Mouse (Mus musculus) neural tube, embryonic 11.5 days (tissue): ENCODE data around the gene Lamb3. TPM values are rescaled to one million over a fixed set of nuclear protein-coding genes. Genes with fewer than 3 reads are reported as not detected.
A peak's percentile ranks its signal among the peaks of the same experiment; 100 is the strongest.

Experiments used
- ATAC-seq: fragments of 200-750 bp; cut with Nextera tagmentation; 2 replicates; pipeline ENCODE4 v1.8.0; 2017; ENCODE audit warnings: moderate number of reproducible peaks, mild to moderate bottlenecking, moderate TSS enrichment, moderate library complexity; ENCODE audit not compliant: insufficient read depth, low FRiP score, low TSS enrichment
- DNase-seq: peaks from one replicate; pipeline ENCODE4 v3.0.0-alpha.2; 2015; ENCODE audit warnings: low spot score
- H3K27ac ChIP-seq: fragments of 300-500 bp; sonication (generic); 2 replicates; pipeline ENCODE4 v1.5.1; 2014; ENCODE audit warnings: low read depth, mild to moderate bottlenecking, low read length
- H3K27me3 ChIP-seq: fragments of 300-500 bp; sonication (generic); 2 replicates; pipeline ENCODE4 v1.6.1; 2014; ENCODE audit warnings: mild to moderate bottlenecking, low read length, mixed read lengths; ENCODE audit not compliant: control insufficient read depth, insufficient read depth
- H3K36me3 ChIP-seq: fragments of 300-500 bp; sonication (generic); 2 replicates; pipeline ENCODE4 v1.6.1; 2014; ENCODE audit warnings: mild to moderate bottlenecking, low read length, moderate library complexity, mixed read lengths; ENCODE audit not compliant: control insufficient read depth, insufficient read depth
- H3K4me1 ChIP-seq: fragments of 300-500 bp; sonication (generic); 2 replicates; pipeline ENCODE4 v1.6.1; 2014; ENCODE audit warnings: low read length, mixed read lengths; ENCODE audit not compliant: control insufficient read depth, insufficient read depth
- H3K4me2 ChIP-seq: fragments of 300-500 bp; sonication (generic); 2 replicates; pipeline ENCODE4 v1.6.1; 2014; ENCODE audit warnings: low read depth, mild to moderate bottlenecking, moderate library complexity
- H3K4me3 ChIP-seq: fragments of 300-500 bp; sonication (generic); 2 replicates; pipeline ENCODE4 v1.5.1; 2014; ENCODE audit warnings: low read depth, low read length
- H3K9ac ChIP-seq: fragments of 300-500 bp; sonication (generic); 2 replicates; pipeline ENCODE4 v1.6.1; 2014; ENCODE audit warnings: mild to moderate bottlenecking, low read length
- H3K9me3 ChIP-seq: fragments of 300-500 bp; sonication (generic); 2 replicates; pipeline ENCODE4 v1.6.1; 2016; ENCODE audit warnings: low read length; ENCODE audit not compliant: control insufficient read depth
- WGBS: fragments of 180-500 bp; shearing (Covaris S2); extraction: QIAGEN DNeasy Blood & Tissue Kit; methylation state at CpG from one replicate; pipeline ENCODE4 v1.1.7; 2014; 5-methylcytosine and 5-hydroxymethylcytosine counted together
- polyA plus RNA-seq: library from polyadenylated mRNA; unstranded; fragments of >200 nt; fragmentation: Nextera tagmentation; extraction: Ambion mirVana; gene quantifications from 2 replicates; pipeline ENCODE4 v1.2.1, GENCODE M21; 2014

Lamb3 gene
- polyA plus RNA-seq, 1 experiment from 2014 or later = 0.62 TPM

DNA sequence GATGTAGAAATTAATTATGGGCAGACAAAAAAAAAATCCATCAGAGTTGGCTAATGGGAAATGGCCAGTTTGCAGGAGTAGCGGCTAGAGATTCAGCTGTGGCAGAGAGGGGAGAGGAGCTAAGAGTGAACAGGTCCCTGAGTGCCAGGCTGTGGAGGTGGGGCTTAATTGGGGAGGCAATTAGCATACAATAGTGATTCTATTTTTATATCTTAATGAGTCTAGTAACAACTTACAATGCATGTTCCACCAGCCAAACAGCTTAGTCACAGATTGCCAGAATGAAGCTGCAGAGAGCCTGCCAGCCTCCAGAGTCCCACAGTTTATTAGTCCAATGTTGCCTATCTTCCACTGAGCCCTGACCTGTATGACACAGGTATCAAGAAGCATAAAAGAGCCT lies 119.7 kb downstream of the Lamb3 start:
- Histone ChIP-seq H3K4me1 (no peaks in the 10 kb centered on the region), H3K27me3 (no peaks in the 10 kb centered on the region), H3K9me3 (no peaks in the 10 kb centered on the region), H3K36me3 (no peaks in the 10 kb centered on the region), H3K27ac (no peak overlapping the region), H3K4me3 (no peak overlapping the region), H3K4me2 (no peak overlapping the region), H3K9ac (no peak overlapping the region)
- ATAC-seq = no peak
- no peak for DNase-seq
- WGBS = 76% methylated on average over 1 of the region's 1 CpGs

DNA sequence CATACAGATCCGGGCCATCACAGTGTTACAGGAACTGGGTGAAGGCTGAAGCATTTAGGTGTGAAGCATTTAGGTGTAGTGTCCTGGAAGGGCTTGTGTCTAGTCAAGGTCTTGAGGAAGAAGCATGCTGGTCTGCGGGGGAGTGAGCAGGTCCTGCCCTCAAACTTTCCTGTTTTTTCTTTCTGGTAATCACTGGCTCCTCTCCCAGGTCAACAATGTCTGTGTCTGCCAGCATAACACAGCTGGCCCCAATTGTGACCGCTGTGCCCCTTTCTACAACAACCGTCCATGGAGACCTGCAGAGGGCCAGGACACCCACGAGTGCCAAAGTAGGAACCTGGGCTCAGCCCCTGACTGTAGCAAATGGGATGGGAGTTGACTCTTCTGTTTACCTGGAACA lies 120.2 kb downstream of the Lamb3 start:
- no peaks in the 10 kb centered on the region for H3K36me3 ChIP-seq
- no peaks in the 10 kb centered on the region for H3K27me3 ChIP-seq
- H3K27ac ChIP-seq = no peak overlapping the region
- no peak for ATAC-seq
- H3K9ac ChIP-seq = no peak overlapping the region
- H3K4me2 ChIP-seq = no peak overlapping the region
- no peaks in the 10 kb centered on the region for H3K9me3 ChIP-seq
- H3K4me1 ChIP-seq = no peaks in the 10 kb centered on the region
- no peak for DNase-seq
- H3K4me3 ChIP-seq = no peak overlapping the region
- WGBS = 85% methylated on average over 5 of the region's 5 CpGs

GRCm38 (mm10) chr1:193329557-193329956 lies 122.1 kb downstream of the Lamb3 start:
- H3K27me3 ChIP-seq = no peaks in the 10 kb centered on the region
- WGBS = 86% methylated on average over 9 of the region's 9 CpGs
- H3K4me2 ChIP-seq = no peak overlapping the region
- no peaks in the 10 kb centered on the region for H3K9me3 ChIP-seq
- H3K4me3 ChIP-seq = no peak overlapping the region
- ATAC-seq (no peak), DNase-seq (no peak)
- H3K27ac ChIP-seq = no peak overlapping the region
- H3K9ac ChIP-seq = no peak overlapping the region
- H3K36me3 ChIP-seq = no peaks in the 10 kb centered on the region
- H3K4me1 ChIP-seq = no peaks in the 10 kb centered on the region

- no peaks in the 10 kb centered on the region for H3K4me1 ChIP-seq
- H3K27me3 ChIP-seq = no peaks in the 10 kb centered on the region
- no peak overlapping the region for H3K27ac ChIP-seq
- H3K4me2 ChIP-seq = no peak overlapping the region
- ATAC-seq = peak; percentile 83; the same call in 1 of the 2 replicates
- H3K9me3 ChIP-seq = no peaks in the 10 kb centered on the region
- H3K36me3 ChIP-seq = no peaks in the 10 kb centered on the region
- no peak overlapping the region for H3K4me3 ChIP-seq
- WGBS = 47% methylated on average over 10 of the region's 10 CpGs
- peak; percentile 67 for DNase-seq
- no peak overlapping the region for H3K9ac ChIP-seq
Measured at GRCm38 (mm10) chr1:193330172-193330571, 122.7 kb downstream of the Lamb3 start.

DNA sequence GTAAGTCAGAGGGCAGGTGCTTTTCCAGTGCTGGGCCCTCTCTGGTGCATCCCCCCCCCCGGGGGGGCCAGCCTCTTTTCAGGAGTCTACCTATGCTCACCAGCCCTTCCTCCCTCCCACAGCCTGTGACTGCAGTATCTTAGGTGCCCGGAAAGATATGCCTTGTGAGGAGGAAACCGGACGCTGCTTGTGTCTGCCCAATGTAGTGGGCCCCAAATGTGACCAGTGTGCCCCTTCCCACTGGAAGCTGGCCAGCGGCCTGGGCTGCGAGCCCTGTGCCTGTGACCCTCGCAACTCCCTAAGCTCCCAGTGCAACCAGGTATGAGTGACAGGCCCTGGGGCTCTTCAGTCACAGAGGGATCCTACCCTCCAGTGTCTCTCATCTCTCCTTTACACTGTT lies 123.1 kb downstream of the Lamb3 start:
- H3K9me3 ChIP-seq = no peaks in the 10 kb centered on the region
- WGBS = 85% methylated on average over 7 of the region's 7 CpGs
- H3K9ac ChIP-seq = no peak overlapping the region
- H3K4me2 ChIP-seq = no peak overlapping the region
- H3K4me3 ChIP-seq = no peak overlapping the region
- H3K36me3 ChIP-seq = no peaks in the 10 kb centered on the region
- ATAC-seq (no peak), DNase-seq (no peak)
- no peaks in the 10 kb centered on the region for H3K4me1 ChIP-seq
- no peaks in the 10 kb centered on the region for H3K27me3 ChIP-seq
- no peak overlapping the region for H3K27ac ChIP-seq

- H3K36me3 ChIP-seq = no peaks in the 10 kb centered on the region
- no peak overlapping the region for H3K4me3 ChIP-seq
- no peaks in the 10 kb centered on the region for H3K4me1 ChIP-seq
- no peak overlapping the region for H3K9ac ChIP-seq
- DNase-seq = no peak
- H3K27ac ChIP-seq = no peak overlapping the region
- H3K9me3 ChIP-seq = no peaks in the 10 kb centered on the region
- H3K4me2 ChIP-seq = no peak overlapping the region
- H3K27me3 ChIP-seq = no peaks in the 10 kb centered on the region
- 89% methylated on average over 13 of the region's 13 CpGs for WGBS
- no peak for ATAC-seq
Measured at GRCm38 (mm10) chr1:193332018-193332417, 124.5 kb downstream of the Lamb3 start.

GRCm38 (mm10) chr1:193332671-193333070 lies 125.2 kb downstream of the Lamb3 start:
- WGBS = 96% methylated on average over 1 of the region's 1 CpGs
- H3K4me2 ChIP-seq = no peak overlapping the region
- ATAC-seq = no peak

DNA sequence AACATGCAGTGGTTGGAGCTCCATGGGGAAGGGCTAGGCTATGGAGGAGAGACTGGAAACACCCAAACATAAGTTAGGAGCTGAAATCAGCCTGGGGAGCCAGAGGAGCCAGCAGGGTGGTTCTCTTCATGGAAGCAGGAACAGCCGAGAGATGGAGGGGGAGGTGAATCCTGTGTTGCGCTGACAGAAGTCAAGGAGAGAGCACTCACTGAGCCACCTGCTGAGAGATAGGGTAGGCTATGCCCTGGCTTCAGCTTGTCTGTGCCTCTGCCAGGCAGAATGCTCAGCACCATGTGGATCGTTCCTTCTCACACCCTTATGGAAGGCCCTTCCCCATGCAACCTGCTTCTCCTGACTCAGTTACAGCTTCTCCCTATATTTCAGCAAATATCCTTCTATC lies 126.3 kb downstream of the Lamb3 start:
- no peak overlapping the region for H3K4me2 ChIP-seq
- H3K9me3 ChIP-seq = no peaks in the 10 kb centered on the region
- no peak overlapping the region for H3K9ac ChIP-seq
- H3K27ac ChIP-seq = no peak overlapping the region
- no peak for DNase-seq
- 81% methylated on average over 3 of the region's 3 CpGs for WGBS
- no peaks in the 10 kb centered on the region for H3K4me1 ChIP-seq
- no peaks in the 10 kb centered on the region for H3K27me3 ChIP-seq
- ATAC-seq = no peak
- no peaks in the 10 kb centered on the region for H3K36me3 ChIP-seq
- H3K4me3 ChIP-seq = no peak overlapping the region

More at GRCm38 (mm10) chr1:193332671-193333070, 125.2 kb downstream of the Lamb3 start:
- H3K27me3 ChIP-seq = no peaks in the 10 kb centered on the region
- H3K9me3 ChIP-seq = no peaks in the 10 kb centered on the region
- no peak overlapping the region for H3K27ac ChIP-seq
- H3K36me3 ChIP-seq = no peaks in the 10 kb centered on the region
- no peaks in the 10 kb centered on the region for H3K4me1 ChIP-seq
- H3K9ac ChIP-seq = no peak overlapping the region
- DNase-seq = no peak
- H3K4me3 ChIP-seq = no peak overlapping the region

DNA sequence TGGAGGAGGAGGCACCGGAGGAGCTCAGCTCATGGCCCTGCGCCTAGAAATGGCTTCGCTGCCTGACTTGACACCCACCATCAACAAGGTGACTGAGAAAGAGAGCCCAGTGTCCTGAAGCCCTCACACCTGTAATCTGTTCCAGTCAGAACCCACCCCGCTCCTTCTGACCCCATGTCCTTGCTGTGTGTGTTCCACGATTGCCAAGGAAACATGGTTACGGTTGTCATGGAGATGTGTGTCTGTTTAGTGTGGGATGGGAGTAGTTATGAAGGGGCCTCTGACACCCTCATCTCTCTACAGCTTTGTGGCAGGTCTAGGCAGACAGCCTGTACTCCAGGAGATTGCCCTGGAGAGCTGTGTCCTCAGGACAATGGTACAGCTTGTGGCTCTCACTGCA lies 127.0 kb downstream of the Lamb3 start:
- Histone ChIP-seq H3K36me3 (no peaks in the 10 kb centered on the region), H3K27me3 (no peaks in the 10 kb centered on the region), H3K27ac (no peak overlapping the region), H3K9me3 (no peaks in the 10 kb centered on the region), H3K4me3 (no peak overlapping the region), H3K4me1 (no peaks in the 10 kb centered on the region), H3K4me2 (no peak overlapping the region), H3K9ac (no peak overlapping the region)
- ATAC-seq (no peak), DNase-seq (no peak)
- WGBS = 84% methylated on average over 6 of the region's 6 CpGs
